Mouse (Mus musculus): ENCODE measurements around the gene Cyp4a32.
"Not testable (repeated sequence)": the region's sequence is repeated elsewhere in the genome, so short reads cannot be mapped to it uniquely, and the experiment has no call there.

Gene Cyp4a32

DNA sequence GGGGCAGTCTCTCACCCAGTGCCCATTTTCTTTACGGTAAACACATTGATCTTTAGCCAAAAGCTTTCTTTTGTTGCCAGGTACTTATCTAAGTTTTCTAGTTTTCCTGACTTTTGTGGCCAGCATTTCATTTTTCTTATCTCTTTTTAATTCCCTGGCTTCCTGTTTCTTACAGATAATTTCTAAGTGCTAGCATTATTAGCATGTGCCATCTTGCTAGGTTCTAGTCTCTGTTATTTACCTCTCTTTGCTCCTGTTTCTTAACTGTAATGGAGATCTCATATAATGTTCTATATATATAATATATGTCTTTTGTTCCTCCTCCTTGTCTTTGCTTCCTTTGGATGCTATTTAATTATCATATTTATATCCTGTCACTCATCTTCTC, 55.8 kb downstream of the Cyp4a32 start:
- DNase-seq (ENCODE audit: low read depth, low spot score), result not testable (repeated sequence)

DNA sequence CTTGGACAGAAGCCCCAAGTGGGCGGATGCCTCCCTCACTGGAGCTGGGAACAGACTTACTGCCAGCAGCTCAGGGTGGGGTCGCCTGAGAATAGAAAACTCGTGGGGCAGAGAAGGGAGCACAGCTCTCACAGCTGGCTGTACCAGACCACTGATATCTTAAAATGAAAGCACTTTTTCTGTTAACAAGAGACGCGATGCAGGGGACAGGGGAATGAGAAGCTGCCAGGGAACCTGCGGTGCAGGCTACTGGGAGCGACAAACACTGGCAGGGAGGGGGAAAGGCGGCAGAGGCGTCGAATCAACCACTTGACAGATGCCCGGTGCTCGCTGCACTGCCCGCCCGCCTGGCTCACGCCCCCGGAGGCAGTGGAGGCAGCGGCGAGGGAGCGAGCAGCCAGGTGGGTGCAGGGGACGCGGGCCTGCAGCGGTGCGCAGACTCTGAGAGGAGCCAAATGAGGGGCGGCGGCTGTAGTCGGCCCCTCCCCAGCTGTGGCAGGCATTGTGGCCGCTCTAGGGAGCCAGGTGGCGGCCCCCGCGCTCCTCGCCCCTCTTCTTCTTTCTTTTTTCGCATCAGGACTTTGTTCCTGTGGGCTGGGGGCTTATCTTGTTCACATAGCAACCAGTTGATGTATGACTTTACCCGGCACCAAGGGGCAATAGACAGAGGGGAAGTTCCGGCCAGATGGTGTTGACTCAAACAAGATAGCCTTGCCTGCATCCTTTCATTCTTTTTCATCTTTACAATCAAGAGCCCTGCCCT, 56.5 kb downstream of the Cyp4a32 start:
- no peak for DNase-seq (ENCODE audit: low read depth, low spot score)

DNA sequence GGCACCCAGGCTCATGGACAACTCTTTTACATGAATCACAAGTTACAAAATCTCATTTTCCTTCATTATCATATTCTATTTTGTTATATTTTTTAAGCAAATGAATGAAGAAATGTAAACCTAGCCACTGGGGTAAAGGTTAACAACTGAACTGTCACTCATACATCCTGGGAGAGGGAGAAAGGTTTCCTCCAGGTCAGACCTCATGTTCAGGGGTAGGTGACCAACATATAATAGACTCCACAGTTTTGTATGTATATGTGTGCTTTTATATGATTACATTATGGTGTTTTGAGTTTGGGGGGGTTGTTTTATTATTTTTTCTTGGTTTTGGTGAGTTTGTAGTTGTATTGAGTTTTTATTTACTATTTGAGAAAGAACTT, 57.1 kb downstream of the Cyp4a32 start:
- DNase-seq (ENCODE audit: low read depth, low spot score), result no peak

- no peak for DNase-seq (ENCODE audit: low read depth, low spot score)
These were observed 58.4 kb downstream of the Cyp4a32 start for GRCm38 (mm10) chr4:115659190-115659589.
